Mouse (Mus musculus): ENCODE measurements around the gene Olfr224. TPM values are rescaled to one million over a fixed set of nuclear protein-coding genes. Genes with fewer than 3 reads are reported as not detected.

Gene Olfr224
- not detected in 2 replicates for polyA plus RNA-seq (2014; fragmentation: Nextera tagmentation; extraction: Ambion mirVana)

GRCm38 (mm10) chr11:58570405-58570804 is at the start of gene Olfr224:
Gene Olfr224 (minus strand): TSS chr11:58570553.
- Histone ChIP-seq H3K27ac (ENCODE audit: low read depth, low read length) (no peak within 1 kb of the TSS), H3K36me3 (ENCODE audit: control insufficient read depth, insufficient read depth, low read length) (no peaks in the 10 kb centered on the region), H3K27me3 (ENCODE audit: control insufficient read depth, insufficient read depth, low read length) (no peaks in the 10 kb centered on the region), H3K9ac (ENCODE audit: low read depth, low read length) (no peak within 1 kb of the TSS), H3K4me3 (ENCODE audit: low read depth, low read length) (no peak within 1 kb of the TSS), H3K9me3 (replicated peaks; ENCODE audit: control insufficient read depth, low read length) (no peaks in the 10 kb centered on the region), H3K4me2 (no peak within 1 kb of the TSS), H3K4me1 (ENCODE audit: control insufficient read depth, insufficient read depth, low read length) (no peaks in the 10 kb centered on the region)
- 56% methylated on average over 5 of the region's 5 CpGs for WGBS (ENCODE audit: insufficient replicate concordance)
- no peak for ATAC-seq (replicated peaks; ENCODE audit: insufficient number of reproducible peaks, low FRiP score, low TSS enrichment)

- no peak for ATAC-seq (replicated peaks; ENCODE audit: insufficient number of reproducible peaks, low FRiP score, low TSS enrichment)
- H3K27me3 ChIP-seq (ENCODE audit: control insufficient read depth, insufficient read depth, low read length): no peaks in the 10 kb centered on the region
- H3K4me3 ChIP-seq (ENCODE audit: low read depth, low read length): no peak overlapping the region
- H3K4me2 ChIP-seq: no peak overlapping the region
- 77% methylated on average over 6 of the region's 6 CpGs for WGBS (ENCODE audit: insufficient replicate concordance)
- no peak overlapping the region for H3K27ac ChIP-seq (ENCODE audit: low read depth, low read length)
- no peak overlapping the region for H3K9ac ChIP-seq (ENCODE audit: low read depth, low read length)
- H3K4me1 ChIP-seq (ENCODE audit: control insufficient read depth, insufficient read depth, low read length): no peaks in the 10 kb centered on the region
- H3K36me3 ChIP-seq (ENCODE audit: control insufficient read depth, insufficient read depth, low read length): no peaks in the 10 kb centered on the region
- H3K9me3 ChIP-seq (replicated peaks; ENCODE audit: control insufficient read depth, low read length): no peaks in the 10 kb centered on the region
Observed at GRCm38 (mm10) chr11:58618793-58619192, 48.4 kb upstream of the Olfr224 start.

DNA sequence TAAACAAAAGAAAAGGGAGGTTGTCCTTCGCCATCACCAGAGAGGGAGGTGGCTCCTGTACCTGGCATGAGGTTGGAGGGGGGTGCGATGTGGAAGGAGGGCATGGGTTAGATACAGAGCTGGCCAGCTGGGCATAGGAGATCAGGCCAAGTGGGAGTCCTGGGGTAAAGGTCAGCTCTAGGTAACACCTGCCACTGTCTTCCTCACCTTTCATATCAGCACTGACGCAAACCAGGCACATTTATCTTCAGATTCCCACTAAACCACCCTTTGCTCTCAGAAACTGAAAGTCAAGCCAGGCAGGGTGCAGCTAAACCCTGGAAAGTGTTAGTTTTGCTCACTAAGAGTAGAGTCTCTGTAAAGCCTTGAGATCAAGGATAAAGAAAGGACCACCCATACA is 48.0 kb upstream of the Olfr224 start:
- no peak for ATAC-seq (replicated peaks; ENCODE audit: insufficient number of reproducible peaks, low FRiP score, low TSS enrichment)

GRCm38 (mm10) chr11:58615975-58616374 is 45.6 kb upstream of the Olfr224 start, which contains the start of gene 2210407C18Rik:
Gene 2210407C18Rik (minus strand): TSS chr11:58616075.
- no peaks in the 10 kb centered on the region; the same call in 1 of the 2 replicates for H3K27me3 ChIP-seq (ENCODE audit: control insufficient read depth, insufficient read depth, low read length)
- H3K4me1 ChIP-seq (ENCODE audit: control insufficient read depth, insufficient read depth, low read length): no peaks in the 10 kb centered on the region
- no peaks in the 10 kb centered on the region for H3K36me3 ChIP-seq (ENCODE audit: control insufficient read depth, insufficient read depth, low read length)
- no peak within 1 kb of the TSS for H3K9ac ChIP-seq (ENCODE audit: low read depth, low read length)
- H3K4me2 ChIP-seq: no peak within 1 kb of the TSS
- no peak within 1 kb of the TSS for H3K27ac ChIP-seq (ENCODE audit: low read depth, low read length)
- 77% methylated on average over 4 of the region's 4 CpGs for WGBS (ENCODE audit: insufficient replicate concordance)
- no peak within 1 kb of the TSS for H3K4me3 ChIP-seq (ENCODE audit: low read depth, low read length)
- no peaks in the 10 kb centered on the region for H3K9me3 ChIP-seq (replicated peaks; ENCODE audit: control insufficient read depth, low read length)
- no peak for ATAC-seq (replicated peaks; ENCODE audit: insufficient number of reproducible peaks, low FRiP score, low TSS enrichment)

More for the DNA sequence above, 48.0 kb upstream of the Olfr224 start:
- Histone ChIP-seq H3K4me2 (no peak overlapping the region), H3K9ac (ENCODE audit: low read depth, low read length) (no peak overlapping the region), H3K36me3 (ENCODE audit: control insufficient read depth, insufficient read depth, low read length) (no peaks in the 10 kb centered on the region), H3K27me3 (ENCODE audit: control insufficient read depth, insufficient read depth, low read length) (no peaks in the 10 kb centered on the region), H3K4me3 (ENCODE audit: low read depth, low read length) (no peak overlapping the region), H3K9me3 (replicated peaks; ENCODE audit: control insufficient read depth, low read length) (no peaks in the 10 kb centered on the region), H3K27ac (ENCODE audit: low read depth, low read length) (no peak overlapping the region), H3K4me1 (ENCODE audit: control insufficient read depth, insufficient read depth, low read length) (no peaks in the 10 kb centered on the region)
- 46% methylated on average over 3 of the region's 3 CpGs for WGBS (ENCODE audit: insufficient replicate concordance)

GRCm38 (mm10) chr11:58614526-58614925 is 44.2 kb upstream of the Olfr224 start:
- Histone ChIP-seq H3K4me1 (ENCODE audit: control insufficient read depth, insufficient read depth, low read length) (no peaks in the 10 kb centered on the region), H3K9ac (ENCODE audit: low read depth, low read length) (no peak overlapping the region), H3K4me3 (ENCODE audit: low read depth, low read length) (no peak overlapping the region), H3K4me2 (no peak overlapping the region), H3K27ac (ENCODE audit: low read depth, low read length) (no peak overlapping the region), H3K36me3 (ENCODE audit: control insufficient read depth, insufficient read depth, low read length) (no peaks in the 10 kb centered on the region), H3K27me3 (ENCODE audit: control insufficient read depth, insufficient read depth, low read length) (no peaks in the 10 kb centered on the region; the same call in 1 of the 2 replicates), H3K9me3 (replicated peaks; ENCODE audit: control insufficient read depth, low read length) (no peaks in the 10 kb centered on the region)
- no peak for ATAC-seq (replicated peaks; ENCODE audit: insufficient number of reproducible peaks, low FRiP score, low TSS enrichment)

DNA sequence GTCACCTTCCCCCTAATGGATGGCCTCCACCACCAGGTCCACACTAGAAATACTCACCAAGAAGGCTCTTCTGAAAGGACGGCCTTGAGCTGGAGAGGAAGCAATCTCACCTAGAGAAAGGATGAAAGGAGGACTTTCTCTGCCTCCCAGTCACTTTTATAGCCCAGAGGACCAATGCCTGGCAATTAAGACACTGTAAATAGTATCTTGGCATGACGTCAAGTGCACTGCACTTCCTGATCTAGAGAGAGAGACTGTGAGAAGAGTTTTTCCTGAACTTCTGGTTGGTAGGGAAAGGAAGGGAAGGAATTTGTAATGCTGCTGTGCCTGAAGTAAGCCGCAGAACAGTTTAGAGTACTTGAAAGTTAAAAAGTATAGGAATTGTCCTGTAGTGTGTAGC is 43.0 kb upstream of the Olfr224 start:
- H3K27me3 ChIP-seq (ENCODE audit: control insufficient read depth, insufficient read depth, low read length): no peaks in the 10 kb centered on the region; the same call in 1 of the 2 replicates
- WGBS (ENCODE audit: insufficient replicate concordance): 71% methylated on average over 3 of the region's 3 CpGs

DNA sequence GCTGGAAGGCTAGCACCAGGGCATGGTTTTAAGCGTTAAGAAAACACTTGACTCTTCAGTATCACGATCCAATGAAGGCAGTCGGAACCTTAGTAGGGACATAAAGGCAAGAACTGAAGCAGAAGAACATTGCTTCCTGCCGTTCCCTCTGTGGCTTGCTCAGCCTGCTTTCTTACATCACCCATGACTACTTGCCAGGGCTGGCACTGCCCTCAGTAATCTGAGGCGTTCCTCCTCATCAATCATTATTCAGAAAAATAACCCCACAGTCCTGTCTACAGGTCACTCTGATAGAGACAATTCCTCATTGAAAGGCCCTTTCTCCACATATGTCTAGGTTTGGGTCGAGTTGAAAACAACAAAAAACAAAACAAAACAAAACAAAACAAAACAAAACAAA is 36.7 kb upstream of the Olfr224 start:
- 84% methylated on average over 6 of the region's 6 CpGs for WGBS (ENCODE audit: insufficient replicate concordance)
- no peak for ATAC-seq (replicated peaks; ENCODE audit: insufficient number of reproducible peaks, low FRiP score, low TSS enrichment)
- H3K9ac ChIP-seq (ENCODE audit: low read depth, low read length): no peak overlapping the region

More for the DNA sequence above, 43.0 kb upstream of the Olfr224 start:
- H3K4me2 ChIP-seq: no peak overlapping the region
- H3K4me1 ChIP-seq (ENCODE audit: control insufficient read depth, insufficient read depth, low read length): no peaks in the 10 kb centered on the region
- ATAC-seq (replicated peaks; ENCODE audit: insufficient number of reproducible peaks, low FRiP score, low TSS enrichment): no peak
- H3K27ac ChIP-seq (ENCODE audit: low read depth, low read length): no peak overlapping the region
- H3K9ac ChIP-seq (ENCODE audit: low read depth, low read length): no peak overlapping the region
- H3K9me3 ChIP-seq (replicated peaks; ENCODE audit: control insufficient read depth, low read length): no peaks in the 10 kb centered on the region
- no peaks in the 10 kb centered on the region for H3K36me3 ChIP-seq (ENCODE audit: control insufficient read depth, insufficient read depth, low read length)
- H3K4me3 ChIP-seq (ENCODE audit: low read depth, low read length): no peak overlapping the region

DNA sequence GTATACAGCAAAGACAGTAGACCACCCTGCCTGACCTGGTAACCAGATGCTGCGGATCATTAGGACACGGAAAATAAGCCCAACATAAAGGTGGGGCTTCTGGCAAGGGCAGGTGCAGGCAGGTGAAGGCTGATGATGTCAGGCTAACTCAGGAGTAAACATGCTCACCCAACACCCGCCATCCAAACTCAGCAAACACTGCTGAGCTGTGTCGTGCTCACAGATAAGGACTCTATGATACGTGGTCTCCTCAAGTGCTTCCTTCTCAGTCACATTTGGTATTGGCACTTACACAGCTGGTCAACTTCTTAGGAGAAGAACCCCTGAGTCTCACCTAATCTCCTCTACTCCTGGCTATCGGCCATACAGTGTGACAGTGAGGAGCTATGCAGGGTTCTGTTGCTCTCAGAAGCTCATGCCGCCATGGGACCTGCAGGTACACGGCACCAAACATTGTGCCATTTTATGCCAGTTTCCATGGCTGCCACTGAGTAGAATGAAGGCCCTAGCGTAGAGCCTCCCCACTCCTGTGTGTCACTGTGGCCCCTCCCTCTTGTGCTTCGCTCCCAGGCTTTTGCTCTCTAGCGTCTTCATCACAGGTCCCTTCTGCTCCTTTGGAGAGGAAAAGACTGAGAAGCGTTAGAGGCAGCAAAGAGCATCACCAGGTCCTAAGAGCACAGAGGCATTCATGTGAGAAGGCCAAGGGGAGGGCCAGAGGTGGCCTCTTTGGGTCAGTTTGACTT is 36.0 kb upstream of the Olfr224 start:
- H3K4me3 ChIP-seq (ENCODE audit: low read depth, low read length): no peak overlapping the region
- no peak overlapping the region for H3K9ac ChIP-seq (ENCODE audit: low read depth, low read length)
- WGBS (ENCODE audit: insufficient replicate concordance): 71% methylated on average over 12 of the region's 12 CpGs
- no peaks in the 10 kb centered on the region for H3K9me3 ChIP-seq (replicated peaks; ENCODE audit: control insufficient read depth, low read length)
- H3K36me3 ChIP-seq (ENCODE audit: control insufficient read depth, insufficient read depth, low read length): no peaks in the 10 kb centered on the region
- no peaks in the 10 kb centered on the region; the same call in 1 of the 2 replicates for H3K4me1 ChIP-seq (ENCODE audit: control insufficient read depth, insufficient read depth, low read length)
- no peaks in the 10 kb centered on the region for H3K27me3 ChIP-seq (ENCODE audit: control insufficient read depth, insufficient read depth, low read length)
- H3K27ac ChIP-seq (ENCODE audit: low read depth, low read length): no peak overlapping the region
- H3K4me2 ChIP-seq: no peak overlapping the region
- ATAC-seq (replicated peaks; ENCODE audit: insufficient number of reproducible peaks, low FRiP score, low TSS enrichment): no peak

More for the DNA sequence above, 36.7 kb upstream of the Olfr224 start:
- Histone ChIP-seq H3K27ac (ENCODE audit: low read depth, low read length) (no peak overlapping the region), H3K4me3 (ENCODE audit: low read depth, low read length) (no peak overlapping the region), H3K4me1 (ENCODE audit: control insufficient read depth, insufficient read depth, low read length) (no peaks in the 10 kb centered on the region; the same call in 1 of the 2 replicates), H3K9me3 (replicated peaks; ENCODE audit: control insufficient read depth, low read length) (no peaks in the 10 kb centered on the region), H3K27me3 (ENCODE audit: control insufficient read depth, insufficient read depth, low read length) (no peaks in the 10 kb centered on the region), H3K4me2 (no peak overlapping the region), H3K36me3 (ENCODE audit: control insufficient read depth, insufficient read depth, low read length) (no peaks in the 10 kb centered on the region)

DNA sequence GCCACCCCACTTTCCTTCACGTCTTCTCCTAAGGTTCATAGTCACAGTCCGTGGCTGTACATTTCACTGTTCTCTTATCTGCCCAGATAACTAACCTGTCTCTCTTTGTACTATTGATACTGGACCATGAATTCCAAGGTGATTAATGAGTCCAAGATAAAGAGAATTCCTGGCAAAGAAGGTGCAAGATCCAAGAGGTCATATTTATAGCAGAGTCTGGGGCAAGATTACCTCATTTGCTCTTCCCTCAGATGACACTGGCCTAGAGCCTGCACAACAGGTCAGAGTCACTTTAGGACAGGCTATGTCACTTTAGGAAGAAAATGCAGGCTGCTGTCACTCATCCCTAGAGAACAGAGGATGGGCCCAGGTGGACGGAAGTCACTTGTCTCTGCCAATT is 34.9 kb upstream of the Olfr224 start:
- Histone ChIP-seq H3K36me3 (ENCODE audit: control insufficient read depth, insufficient read depth, low read length) (no peaks in the 10 kb centered on the region), H3K9me3 (replicated peaks; ENCODE audit: control insufficient read depth, low read length) (no peaks in the 10 kb centered on the region), H3K4me2 (no peak overlapping the region), H3K27me3 (ENCODE audit: control insufficient read depth, insufficient read depth, low read length) (no peaks in the 10 kb centered on the region), H3K9ac (ENCODE audit: low read depth, low read length) (no peak overlapping the region), H3K27ac (ENCODE audit: low read depth, low read length) (no peak overlapping the region), H3K4me1 (ENCODE audit: control insufficient read depth, insufficient read depth, low read length) (no peaks in the 10 kb centered on the region; the same call in 1 of the 2 replicates), H3K4me3 (ENCODE audit: low read depth, low read length) (no peak overlapping the region)
- 47% methylated on average over 3 of the region's 3 CpGs for WGBS (ENCODE audit: insufficient replicate concordance)
- no peak for ATAC-seq (replicated peaks; ENCODE audit: insufficient number of reproducible peaks, low FRiP score, low TSS enrichment)
